Mouse (Mus musculus) intestine, embryonic 14.5 days (tissue): ENCODE measurements around the gene Map4k2. TPM values are rescaled to one million over a fixed set of nuclear protein-coding genes. Genes with fewer than 3 reads are reported as not detected.
A peak's percentile ranks its signal among the peaks of the same experiment; 100 is the strongest.

Experiments
- ATAC-seq: fragments of 200-750 bp; cut with Nextera tagmentation; replicated peaks from 2 replicates; pipeline ENCODE4 v1.8.0; 2017; ENCODE audit warnings: low read depth, moderate number of reproducible peaks, moderate TSS enrichment, moderate library complexity; ENCODE audit not compliant: low FRiP score, low TSS enrichment
- DNase-seq: peaks from one replicate; pipeline ENCODE4 v3.0.0-alpha.2; 2018; ENCODE audit warnings: low spot score
- H3K27ac ChIP-seq: fragments of 300-500 bp; sonication (generic); 2 replicates; pipeline ENCODE4 v1.5.1; 2014; ENCODE audit warnings: low read depth, mild to moderate bottlenecking, control low read depth
- H3K27me3 ChIP-seq: fragments of 300-500 bp; sonication (generic); replicated peaks from 2 replicates; pipeline ENCODE4 v1.6.1; 2014; ENCODE audit warnings: low read length, control low read depth; ENCODE audit not compliant: control insufficient read depth, insufficient read depth
- H3K36me3 ChIP-seq: fragments of 300-500 bp; sonication (generic); 2 replicates; pipeline ENCODE4 v1.6.1; 2014; ENCODE audit warnings: low read length, control low read depth; ENCODE audit not compliant: control insufficient read depth, insufficient read depth
- H3K4me1 ChIP-seq: fragments of 300-500 bp; sonication (generic); replicated peaks from 2 replicates; pipeline ENCODE4 v1.6.1; 2014; ENCODE audit warnings: low read length, control low read depth, mixed read lengths; ENCODE audit not compliant: control insufficient read depth, insufficient read depth
- H3K4me2 ChIP-seq: fragments of 300-500 bp; sonication (generic); 2 replicates; pipeline ENCODE4 v1.6.1; 2014; ENCODE audit warnings: low read length
- H3K4me3 ChIP-seq: fragments of 300-500 bp; sonication (generic); 2 replicates; pipeline ENCODE4 v1.5.1; 2014; ENCODE audit warnings: low read depth, low read length, control low read depth, mixed read lengths
- H3K9ac ChIP-seq: fragments of 300-500 bp; sonication (generic); 2 replicates; pipeline ENCODE4 v1.6.1; 2014; ENCODE audit warnings: mild to moderate bottlenecking, low read length
- H3K9me3 ChIP-seq: fragments of 300-500 bp; sonication (generic); 2 replicates; pipeline ENCODE4 v1.6.1; 2016; ENCODE audit warnings: low read length, control low read depth; ENCODE audit not compliant: control insufficient read depth
- WGBS: fragments of 180-500 bp; shearing (Covaris S2); extraction: QIAGEN DNeasy Blood & Tissue Kit; methylation state at CpG from one replicate; pipeline ENCODE4 v1.1.7; 2014; 5-methylcytosine and 5-hydroxymethylcytosine counted together
- polyA plus RNA-seq: library from polyadenylated mRNA; unstranded; fragments of >200 nt; fragmentation: Nextera tagmentation; extraction: Ambion mirVana; gene quantifications from 2 replicates; pipeline ENCODE4 v1.2.1, GENCODE M21; 2014

The Map4k2 gene
- polyA plus RNA-seq, 1 experiment from 2014 or later, result 7.6 TPM

GRCm38 (mm10) chr19:6339191-6339590 lies 1.7 kb upstream of the Map4k2 start:
- Histone ChIP-seq H3K9ac (no peak overlapping the region), H3K36me3 (peaks cover 39% of the 10 kb centered on the region), H3K4me1 (peaks cover 18% of the 10 kb centered on the region), H3K4me2 (no peak overlapping the region), H3K27ac (no peak overlapping the region), H3K4me3 (no peak overlapping the region), H3K27me3 (no peaks in the 10 kb centered on the region), H3K9me3 (no peaks in the 10 kb centered on the region)
- ATAC-seq (no peak), DNase-seq (no peak)
- WGBS, result 94% methylated on average over 6 of the region's 6 CpGs

DNA sequence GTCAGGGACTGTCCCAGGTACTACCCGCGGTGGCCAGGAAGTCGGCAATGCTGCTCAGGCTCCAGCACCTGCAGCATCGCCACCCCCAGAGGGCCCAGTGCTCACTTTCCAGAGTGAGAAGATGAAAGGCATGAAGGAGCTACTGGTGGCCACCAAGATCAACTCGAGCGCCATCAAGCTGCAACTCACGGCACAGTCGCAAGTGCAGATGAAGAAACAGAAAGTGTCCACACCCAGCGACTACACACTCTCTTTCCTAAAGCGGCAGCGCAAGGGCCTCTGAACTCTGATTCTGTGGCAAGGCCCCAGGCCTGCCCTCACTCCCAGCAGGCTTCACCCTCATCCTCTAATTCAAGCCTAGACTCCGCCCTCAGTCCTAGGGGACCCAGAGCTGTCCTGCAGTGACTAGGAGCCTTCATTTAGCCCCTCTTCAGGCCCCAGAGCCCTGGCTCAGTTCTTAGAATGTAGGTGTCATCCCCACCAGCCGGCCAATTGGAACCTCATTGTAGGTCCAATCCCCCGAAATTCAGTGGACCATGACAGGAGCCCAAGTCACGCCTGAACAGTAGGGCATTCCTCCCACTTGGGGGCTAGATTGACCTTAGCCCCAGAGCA lies 938 bp upstream of the Map4k2 start:
- H3K4me1 ChIP-seq, result peaks cover 15% of the 10 kb centered on the region
- no peak for DNase-seq

DNA sequence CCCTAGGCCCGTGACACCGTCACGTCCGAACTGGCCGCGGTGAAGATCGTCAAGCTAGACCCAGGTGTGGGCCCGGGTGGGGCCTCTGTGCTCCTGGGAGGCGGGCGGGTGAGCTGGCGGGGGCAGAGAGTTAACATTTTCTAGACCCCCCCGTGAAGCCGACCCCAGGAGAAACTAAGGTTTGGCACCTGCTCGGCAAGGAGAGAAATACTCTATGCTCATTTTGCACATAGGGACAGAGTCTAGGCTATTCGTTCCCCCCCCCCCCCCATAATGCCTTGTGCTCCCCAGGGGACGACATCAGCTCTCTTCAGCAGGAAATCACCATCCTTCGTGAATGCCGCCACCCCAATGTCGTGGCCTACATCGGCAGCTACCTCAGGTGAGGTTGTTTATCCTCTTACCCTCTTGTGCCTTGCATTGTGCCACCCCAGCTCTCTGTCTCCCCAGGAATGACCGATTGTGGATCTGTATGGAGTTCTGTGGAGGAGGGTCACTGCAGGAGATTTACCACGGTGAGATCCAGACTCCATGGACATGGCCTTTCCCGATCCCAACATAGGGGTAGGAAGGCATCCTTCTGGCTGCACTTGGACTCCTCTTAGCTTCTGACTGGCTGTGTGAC lies 630 bp downstream of the Map4k2 start:
- Histone ChIP-seq H3K9ac (peak overlapping the region; percentile 51), H3K36me3 (peaks cover 50% of the 10 kb centered on the region), H3K27ac (no peak overlapping the region), H3K4me3 (peak overlapping the region; percentile 50), H3K9me3 (no peaks in the 10 kb centered on the region), H3K27me3 (no peaks in the 10 kb centered on the region), H3K4me2 (peak overlapping the region; percentile 83), H3K4me1 (peaks cover 7% of the 10 kb centered on the region)
- no peak for ATAC-seq
- DNase-seq, result no peak
- WGBS, result 12% methylated on average over 22 of the region's 23 CpGs

More for the DNA sequence above, 938 bp upstream of the Map4k2 start:
- Histone ChIP-seq H3K4me2 (peak overlapping the region; percentile 83), H3K36me3 (peaks cover 39% of the 10 kb centered on the region), H3K27me3 (no peaks in the 10 kb centered on the region), H3K9me3 (no peaks in the 10 kb centered on the region), H3K27ac (no peak overlapping the region), H3K4me3 (no peak overlapping the region), H3K9ac (no peak overlapping the region)
- ATAC-seq, result 0 out of 2 replicates have a peak, but pooled peaks have one; percentile 2
- WGBS, result 73% methylated on average over 15 of the region's 15 CpGs

GRCm38 (mm10) chr19:6342276-6342933 lies 1.5 kb downstream of the Map4k2 start:
- 74% methylated on average over 5 of the region's 5 CpGs for WGBS
- no peak overlapping the region for H3K4me2 ChIP-seq
- no peaks in the 10 kb centered on the region for H3K27me3 ChIP-seq
- H3K9me3 ChIP-seq, result no peaks in the 10 kb centered on the region
- H3K27ac ChIP-seq, result no peak overlapping the region
- DNase-seq (no peak), ATAC-seq (no peak)
- no peak overlapping the region for H3K9ac ChIP-seq
- H3K4me3 ChIP-seq, result no peak overlapping the region
- peaks cover 6% of the 10 kb centered on the region; the same call in 1 of the 2 replicates for H3K4me1 ChIP-seq
- peaks cover 52% of the 10 kb centered on the region for H3K36me3 ChIP-seq

- DNase-seq, result no peak
- 86% methylated on average over 19 of the region's 19 CpGs for whole genome bisulfite sequencing
Measured at GRCm38 (mm10) chr19:6343066-6343925, 2.4 kb downstream of the Map4k2 start.

GRCm38 (mm10) chr19:6343996-6344395 lies 3.1 kb downstream of the Map4k2 start:
- no peak for ATAC-seq
- WGBS, result 93% methylated on average over 5 of the region's 5 CpGs

More at GRCm38 (mm10) chr19:6343066-6343925, 2.4 kb downstream of the Map4k2 start:
- no peak for ATAC-seq
- no peak overlapping the region for H3K9ac ChIP-seq
- H3K4me2 ChIP-seq, result no peak overlapping the region
- no peak overlapping the region for H3K4me3 ChIP-seq
- H3K27me3 ChIP-seq, result no peaks in the 10 kb centered on the region
- peaks cover 46% of the 10 kb centered on the region for H3K36me3 ChIP-seq
- H3K9me3 ChIP-seq, result no peaks in the 10 kb centered on the region
- peaks cover 6% of the 10 kb centered on the region; the same call in 1 of the 2 replicates for H3K4me1 ChIP-seq
- H3K27ac ChIP-seq, result no peak overlapping the region

GRCm38 (mm10) chr19:6346023-6346422 lies 5.1 kb downstream of the Map4k2 start:
- no peak overlapping the region for H3K9ac ChIP-seq
- no peak overlapping the region for H3K27ac ChIP-seq
- 95% methylated on average over 5 of the region's 5 CpGs for WGBS
- no peaks in the 10 kb centered on the region for H3K9me3 ChIP-seq
- peaks cover 29% of the 10 kb centered on the region for H3K36me3 ChIP-seq
- no peak overlapping the region for H3K4me2 ChIP-seq
- H3K4me1 ChIP-seq, result no peaks in the 10 kb centered on the region
- H3K4me3 ChIP-seq, result no peak overlapping the region
- no peak for ATAC-seq
- no peaks in the 10 kb centered on the region for H3K27me3 ChIP-seq
- DNase-seq, result no peak

More at GRCm38 (mm10) chr19:6343996-6344395, 3.1 kb downstream of the Map4k2 start:
- Histone ChIP-seq H3K4me2 (no peak overlapping the region), H3K27ac (no peak overlapping the region), H3K9me3 (no peaks in the 10 kb centered on the region), H3K4me1 (peaks cover 6% of the 10 kb centered on the region; the same call in 1 of the 2 replicates), H3K27me3 (no peaks in the 10 kb centered on the region), H3K36me3 (peaks cover 42% of the 10 kb centered on the region), H3K4me3 (no peak overlapping the region), H3K9ac (no peak overlapping the region)
- DNase-seq, result no peak

- no peak overlapping the region for H3K4me3 ChIP-seq
- H3K4me1 ChIP-seq, result no peaks in the 10 kb centered on the region
- H3K27me3 ChIP-seq, result no peaks in the 10 kb centered on the region
- H3K27ac ChIP-seq, result no peak overlapping the region
- 86% methylated on average over 10 of the region's 10 CpGs for WGBS
- no peak overlapping the region for H3K9ac ChIP-seq
- peaks cover 29% of the 10 kb centered on the region for H3K36me3 ChIP-seq
- no peak overlapping the region for H3K4me2 ChIP-seq
- DNase-seq, result no peak
- ATAC-seq, result no peak
- H3K9me3 ChIP-seq, result no peaks in the 10 kb centered on the region
Measured at GRCm38 (mm10) chr19:6346661-6347060, 5.7 kb downstream of the Map4k2 start.
